Mouse (Mus musculus) 3134 (cell line): ENCODE data around the gene Adam15.

Source experiments
- DNase-seq: peaks from one replicate; pipeline ENCODE4 v3.0.0-alpha.2; 2011; ENCODE audit warnings: low spot score; ENCODE audit not compliant: insufficient read length; ENCODE audit errors: extremely low read depth

The Adam15 gene

GRCm38 (mm10) chr3:89305105-89305504 lies 44.7 kb downstream of the Adam15 start:
- DNase-seq, result no peak

GRCm38 (mm10) chr3:89304440-89304839 lies 45.4 kb downstream of the Adam15 start:
- DNase-seq, result no peak

GRCm38 (mm10) chr3:89300514-89300913 lies 49.3 kb downstream of the Adam15 start:
- DNase-seq, result no peak

- no peak for DNase-seq
Measured at GRCm38 (mm10) chr3:89300071-89300470, 49.7 kb downstream of the Adam15 start.

- DNase-seq, result no peak
Measured at GRCm38 (mm10) chr3:89299499-89299898, 50.3 kb downstream of the Adam15 start.

GRCm38 (mm10) chr3:89298908-89299307 lies 50.9 kb downstream of the Adam15 start:
- no peak for DNase-seq

- no peak for DNase-seq
Measured at GRCm38 (mm10) chr3:89296761-89297396, 52.9 kb downstream of the Adam15 start.

- no peak for DNase-seq
Measured at GRCm38 (mm10) chr3:89295685-89296230, 54.0 kb downstream of the Adam15 start.

GRCm38 (mm10) chr3:89294195-89294594 lies 55.6 kb downstream of the Adam15 start:
- DNase-seq, result no peak

- no peak for DNase-seq
Measured at GRCm38 (mm10) chr3:89293247-89293918, 56.4 kb downstream of the Adam15 start.

- DNase-seq, result no peak
Measured at GRCm38 (mm10) chr3:89292303-89292702, 57.5 kb downstream of the Adam15 start.

GRCm38 (mm10) chr3:89291874-89292273 lies 57.9 kb downstream of the Adam15 start:
- no peak for DNase-seq
